Mouse (Mus musculus): ENCODE measurements around the gene St8sia1. TPM values are rescaled to one million over a fixed set of nuclear protein-coding genes. Genes with fewer than 3 reads are reported as not detected.

Gene St8sia1
- polyA plus RNA-seq, 1 experiment from 2014 or later, result 0.23 TPM

- WGBS, result 26% methylated on average over 15 of the region's 15 CpGs
- Histone ChIP-seq H3K4me1 (replicated peaks; ENCODE audit: control insufficient read depth, insufficient read depth) (no peaks in the 10 kb centered on the region), H3K9ac (ENCODE audit: low read length) (no peak overlapping the region), H3K4me3 (ENCODE audit: low read depth, low read length) (no peak overlapping the region), H3K4me2 (replicated peaks; ENCODE audit: low read depth) (no peak overlapping the region), H3K9me3 (ENCODE audit: control insufficient read depth, low read length) (no peaks in the 10 kb centered on the region), H3K36me3 (ENCODE audit: control insufficient read depth, insufficient read depth, low read length) (no peaks in the 10 kb centered on the region), H3K27me3 (ENCODE audit: control insufficient read depth, insufficient read depth, low read length) (no peaks in the 10 kb centered on the region), H3K27ac (replicated peaks) (no peak overlapping the region)
- TF ChIP-seq CTCF (IDR thresholded peaks at IDR 0.05; ENCODE audit: low read depth) (no peak), EP300 (optimal IDR thresholded peaks at IDR 0.05) (no peak)
- DNase-seq (ENCODE audit: low spot score) (no peak), ATAC-seq (ENCODE audit: low FRiP score, low TSS enrichment) (no peak)
Observed at GRCm38 (mm10) chr6:142795655-142796441, 168.4 kb downstream of the St8sia1 start.

DNA sequence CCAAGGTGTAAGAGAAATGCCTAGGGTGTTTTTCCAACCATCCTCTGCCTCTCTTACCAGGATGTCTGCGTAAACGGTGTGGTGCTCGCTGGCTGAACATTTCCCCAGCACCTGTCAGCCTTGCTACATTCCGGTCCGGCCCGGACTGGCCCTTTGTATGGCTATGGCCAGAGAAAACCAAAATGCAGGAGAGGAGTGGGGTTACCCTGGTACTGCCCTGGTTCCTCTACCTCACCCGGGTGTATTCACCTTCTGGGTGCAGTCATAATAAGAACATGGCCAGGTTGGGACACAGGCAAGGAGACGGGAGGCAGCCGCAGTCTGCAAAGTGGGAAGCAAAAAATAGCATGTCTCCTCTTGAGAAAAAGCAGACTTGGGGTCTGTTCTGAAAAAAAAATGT lies 169.2 kb downstream of the St8sia1 start:
- H3K27ac ChIP-seq (replicated peaks), result no peak overlapping the region

DNA sequence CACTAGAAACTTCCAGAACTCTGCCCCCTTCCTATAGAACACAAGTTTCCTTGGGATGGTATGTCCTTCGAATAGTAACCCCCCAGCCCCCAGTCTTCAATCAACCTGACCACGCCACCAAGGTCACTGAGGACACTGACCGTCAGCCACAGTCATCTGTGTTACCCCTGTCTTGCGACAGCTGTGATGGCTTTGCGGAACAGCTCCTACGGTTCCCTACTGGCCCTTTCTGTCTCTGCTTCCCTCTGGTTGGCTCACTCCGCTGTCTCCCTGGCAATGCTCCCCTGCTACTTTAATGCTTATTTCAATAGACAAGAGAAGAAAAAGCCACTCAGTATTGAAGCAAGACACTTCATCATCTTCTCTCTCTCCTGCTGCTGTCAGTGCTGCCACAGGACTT lies 170.8 kb downstream of the St8sia1 start:
- Histone ChIP-seq H3K4me3 (ENCODE audit: low read depth, low read length) (no peak overlapping the region), H3K27me3 (ENCODE audit: control insufficient read depth, insufficient read depth, low read length) (no peaks in the 10 kb centered on the region), H3K27ac (replicated peaks) (no peak overlapping the region), H3K36me3 (ENCODE audit: control insufficient read depth, insufficient read depth, low read length) (no peaks in the 10 kb centered on the region), H3K4me2 (replicated peaks; ENCODE audit: low read depth) (no peak overlapping the region), H3K9ac (ENCODE audit: low read length) (no peak overlapping the region), H3K9me3 (ENCODE audit: control insufficient read depth, low read length) (no peaks in the 10 kb centered on the region), H3K4me1 (replicated peaks; ENCODE audit: control insufficient read depth, insufficient read depth) (no peaks in the 10 kb centered on the region)
- DNase-seq (ENCODE audit: low spot score) (no peak), ATAC-seq (ENCODE audit: low FRiP score, low TSS enrichment) (no peak)
- 36% methylated on average over 7 of the region's 7 CpGs for WGBS
- no peak for TF ChIP-seq CTCF (IDR thresholded peaks at IDR 0.05; ENCODE audit: low read depth)
- no peak for TF ChIP-seq EP300 (optimal IDR thresholded peaks at IDR 0.05)

More for the DNA sequence above, 169.2 kb downstream of the St8sia1 start:
- TF ChIP-seq CTCF (IDR thresholded peaks at IDR 0.05; ENCODE audit: low read depth), result no peak
- no peak for TF ChIP-seq EP300 (optimal IDR thresholded peaks at IDR 0.05)
- H3K4me1 ChIP-seq (replicated peaks; ENCODE audit: control insufficient read depth, insufficient read depth), result no peaks in the 10 kb centered on the region
- DNase-seq (ENCODE audit: low spot score) (no peak), ATAC-seq (ENCODE audit: low FRiP score, low TSS enrichment) (no peak)
- H3K9ac ChIP-seq (ENCODE audit: low read length), result no peak overlapping the region
- no peak overlapping the region for H3K4me3 ChIP-seq (ENCODE audit: low read depth, low read length)
- no peaks in the 10 kb centered on the region for H3K36me3 ChIP-seq (ENCODE audit: control insufficient read depth, insufficient read depth, low read length)
- WGBS, result 61% methylated on average over 9 of the region's 9 CpGs
- H3K4me2 ChIP-seq (replicated peaks; ENCODE audit: low read depth), result no peak overlapping the region
- H3K9me3 ChIP-seq (ENCODE audit: control insufficient read depth, low read length), result no peaks in the 10 kb centered on the region
- H3K27me3 ChIP-seq (ENCODE audit: control insufficient read depth, insufficient read depth, low read length), result no peaks in the 10 kb centered on the region

- H3K4me3 ChIP-seq (ENCODE audit: low read depth, low read length), result no peak overlapping the region
- H3K36me3 ChIP-seq (ENCODE audit: control insufficient read depth, insufficient read depth, low read length), result no peaks in the 10 kb centered on the region
- TF ChIP-seq EP300 (optimal IDR thresholded peaks at IDR 0.05), result no peak
- TF ChIP-seq CTCF (IDR thresholded peaks at IDR 0.05; ENCODE audit: low read depth), result no peak
- H3K9me3 ChIP-seq (ENCODE audit: control insufficient read depth, low read length), result no peaks in the 10 kb centered on the region
- no peaks in the 10 kb centered on the region for H3K27me3 ChIP-seq (ENCODE audit: control insufficient read depth, insufficient read depth, low read length)
- H3K9ac ChIP-seq (ENCODE audit: low read length), result no peak overlapping the region
- WGBS, result 52% methylated on average over 13 of the region's 13 CpGs
- ATAC-seq (ENCODE audit: low FRiP score, low TSS enrichment) (no peak), DNase-seq (ENCODE audit: low spot score) (no peak)
- no peak overlapping the region for H3K27ac ChIP-seq (replicated peaks)
- H3K4me1 ChIP-seq (replicated peaks; ENCODE audit: control insufficient read depth, insufficient read depth), result no peaks in the 10 kb centered on the region
- no peak overlapping the region for H3K4me2 ChIP-seq (replicated peaks; ENCODE audit: low read depth)
Observed at GRCm38 (mm10) chr6:142792241-142792968, 171.8 kb downstream of the St8sia1 start.

GRCm38 (mm10) chr6:142789736-142790135 lies 174.5 kb downstream of the St8sia1 start:
- Histone ChIP-seq H3K9ac (ENCODE audit: low read length) (no peak overlapping the region), H3K36me3 (ENCODE audit: control insufficient read depth, insufficient read depth, low read length) (no peaks in the 10 kb centered on the region), H3K4me1 (replicated peaks; ENCODE audit: control insufficient read depth, insufficient read depth) (no peaks in the 10 kb centered on the region), H3K4me2 (replicated peaks; ENCODE audit: low read depth) (no peak overlapping the region), H3K27ac (replicated peaks) (no peak overlapping the region), H3K4me3 (ENCODE audit: low read depth, low read length) (no peak overlapping the region), H3K9me3 (ENCODE audit: control insufficient read depth, low read length) (no peaks in the 10 kb centered on the region), H3K27me3 (ENCODE audit: control insufficient read depth, insufficient read depth, low read length) (no peaks in the 10 kb centered on the region)
- ATAC-seq (ENCODE audit: low FRiP score, low TSS enrichment) (no peak), DNase-seq (ENCODE audit: low spot score) (no peak)
- no peak for TF ChIP-seq CTCF (IDR thresholded peaks at IDR 0.05; ENCODE audit: low read depth)
- no peak for TF ChIP-seq EP300 (optimal IDR thresholded peaks at IDR 0.05)
- 88% methylated on average over 10 of the region's 10 CpGs for WGBS

Data from stomach, postnatal 0 days (tissue).